Mouse (Mus musculus): ENCODE measurements around the gene Smad3. TPM values are rescaled to one million over a fixed set of nuclear protein-coding genes. Genes with fewer than 3 reads are reported as not detected.

The Smad3 gene
- polyA plus RNA-seq, 1 experiment from 2014 or later, result 5.4 TPM

DNA sequence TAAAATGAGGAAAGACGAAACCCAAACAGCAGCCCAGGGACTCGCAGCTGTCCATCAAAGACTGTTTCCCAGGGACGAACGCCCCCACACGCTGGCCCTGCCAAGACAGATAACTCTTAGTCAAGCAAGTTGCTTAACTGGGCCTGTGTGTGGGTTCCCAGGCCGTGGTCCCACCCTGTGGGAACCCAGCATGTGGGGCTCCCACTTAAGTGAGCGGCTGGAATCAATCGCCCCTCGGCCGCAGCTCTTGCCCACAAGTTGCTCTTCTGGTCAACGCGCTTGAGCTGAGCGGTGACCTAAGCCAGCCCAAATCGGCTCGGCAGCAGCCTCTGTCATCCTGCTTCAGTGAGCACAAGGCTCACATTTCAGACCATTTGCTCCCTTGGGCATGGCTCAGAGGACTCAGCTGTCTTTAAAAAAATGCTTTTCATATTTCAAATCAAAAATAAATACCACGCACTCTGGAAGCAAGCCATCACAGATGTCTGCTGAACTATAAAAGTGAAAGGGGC lies 55.2 kb downstream of the Smad3 start:
- H3K36me3 ChIP-seq (ENCODE audit: control insufficient read depth, insufficient read depth, low read length), result no peaks in the 10 kb centered on the region
- peaks cover 3% of the 10 kb centered on the region; the same call in 1 of the 2 replicates for H3K4me1 ChIP-seq (ENCODE audit: control insufficient read depth, insufficient read depth, low read length)
- no peak for ATAC-seq
- H3K9me3 ChIP-seq (replicated peaks; ENCODE audit: control insufficient read depth, low read length), result no peaks in the 10 kb centered on the region
- H3K9ac ChIP-seq (ENCODE audit: low read length), result no peak overlapping the region
- WGBS, result 82% methylated on average over 16 of the region's 16 CpGs
- no peak overlapping the region for H3K27ac ChIP-seq (ENCODE audit: low read depth, low read length)
- no peak for DNase-seq (ENCODE audit: low spot score)
- no peak overlapping the region for H3K4me3 ChIP-seq (ENCODE audit: low read depth, low read length)
- no peaks in the 10 kb centered on the region for H3K27me3 ChIP-seq (replicated peaks; ENCODE audit: control insufficient read depth, insufficient read depth, low read length)
- H3K4me2 ChIP-seq (ENCODE audit: low read length), result no peak overlapping the region

DNA sequence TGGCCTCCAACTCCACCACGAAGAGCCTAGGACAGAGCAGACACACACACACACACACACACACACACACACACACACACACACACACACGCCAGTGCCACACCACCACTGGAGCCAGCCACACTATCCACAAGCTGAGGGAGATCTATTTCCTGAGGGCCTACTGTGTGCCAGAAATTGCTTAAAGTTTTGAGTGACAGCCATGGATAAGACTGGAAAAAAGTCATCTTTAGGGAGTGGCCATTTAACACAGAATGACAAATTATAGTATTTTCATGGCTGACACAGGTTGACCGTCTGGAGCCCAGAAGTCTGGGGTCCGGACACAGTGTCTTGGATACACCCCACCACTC lies 55.9 kb downstream of the Smad3 start:
- 97% methylated on average over 4 of the region's 4 CpGs for WGBS
- Histone ChIP-seq H3K4me1 (ENCODE audit: control insufficient read depth, insufficient read depth, low read length) (peaks cover 5% of the 10 kb centered on the region; the same call in 1 of the 2 replicates), H3K9ac (ENCODE audit: low read length) (no peak overlapping the region), H3K27me3 (replicated peaks; ENCODE audit: control insufficient read depth, insufficient read depth, low read length) (no peaks in the 10 kb centered on the region), H3K36me3 (ENCODE audit: control insufficient read depth, insufficient read depth, low read length) (no peaks in the 10 kb centered on the region), H3K4me2 (ENCODE audit: low read length) (no peak overlapping the region), H3K9me3 (replicated peaks; ENCODE audit: control insufficient read depth, low read length) (no peaks in the 10 kb centered on the region), H3K27ac (ENCODE audit: low read depth, low read length) (no peak overlapping the region), H3K4me3 (ENCODE audit: low read depth, low read length) (no peak overlapping the region)
- DNase-seq (ENCODE audit: low spot score) (no peak), ATAC-seq (no peak)

DNA sequence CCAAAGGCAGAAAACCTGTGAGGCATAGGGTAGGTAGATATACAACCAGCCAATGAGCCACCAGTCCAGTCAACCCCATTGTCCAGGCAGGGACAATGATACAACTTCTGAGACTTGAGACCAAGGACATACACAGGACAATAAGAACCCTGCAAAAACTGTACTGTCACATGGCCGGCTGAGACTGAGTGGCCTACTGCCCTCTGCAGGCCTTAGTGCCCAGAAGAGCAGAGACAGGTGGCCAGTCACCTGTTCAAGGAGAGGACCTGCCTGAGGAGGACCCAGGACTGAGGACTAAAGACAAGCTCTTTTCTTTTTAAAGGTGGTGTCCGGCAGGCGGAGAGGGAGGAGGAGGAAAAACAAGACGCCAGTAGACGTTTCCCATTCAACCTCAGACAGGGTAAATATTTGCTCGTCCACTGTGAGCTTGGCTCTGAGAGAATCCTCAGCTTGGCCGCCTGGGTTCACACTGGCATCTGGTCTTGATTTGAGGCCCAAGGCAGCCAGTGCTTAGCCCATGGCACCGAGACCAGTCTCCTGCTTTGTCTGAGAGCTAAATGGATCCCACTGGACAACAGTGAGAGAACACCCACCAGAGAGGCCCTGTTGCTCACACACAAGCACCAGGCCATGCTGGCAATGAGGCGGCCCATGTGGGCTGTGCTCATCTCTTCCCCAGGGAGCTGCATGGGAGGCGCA lies 56.4 kb downstream of the Smad3 start:
- 84% methylated on average over 10 of the region's 10 CpGs for WGBS
- H3K4me1 ChIP-seq (ENCODE audit: control insufficient read depth, insufficient read depth, low read length), result peaks cover 4% of the 10 kb centered on the region; the same call in 1 of the 2 replicates

DNA sequence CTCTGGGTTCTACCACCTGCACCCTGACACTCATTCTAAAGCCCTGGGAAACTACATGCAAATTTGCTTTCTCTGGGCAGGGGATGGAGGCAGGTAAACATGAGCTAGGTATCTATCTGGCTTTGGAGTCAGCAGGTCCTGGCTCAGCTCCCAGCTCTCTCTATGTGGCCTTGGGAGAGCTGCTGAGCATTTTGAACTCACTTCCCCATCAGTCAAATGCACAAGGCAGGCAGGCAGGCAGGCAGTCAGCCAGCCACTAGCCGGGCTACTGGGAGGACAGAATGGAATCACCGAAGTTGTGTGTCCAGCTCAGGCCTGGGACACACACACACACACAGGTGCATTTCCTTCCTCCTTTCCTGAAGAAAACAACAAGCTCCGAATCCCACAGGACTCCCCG lies 58.6 kb downstream of the Smad3 start:
- WGBS, result 70% methylated on average over 4 of the region's 4 CpGs
- Histone ChIP-seq H3K27me3 (replicated peaks; ENCODE audit: control insufficient read depth, insufficient read depth, low read length) (no peaks in the 10 kb centered on the region), H3K9me3 (replicated peaks; ENCODE audit: control insufficient read depth, low read length) (no peaks in the 10 kb centered on the region), H3K4me3 (ENCODE audit: low read depth, low read length) (no peak overlapping the region), H3K4me1 (ENCODE audit: control insufficient read depth, insufficient read depth, low read length) (0 out of 2 replicates have a peak, but pooled peaks cover 3% of the 10 kb centered on the region), H3K9ac (ENCODE audit: low read length) (no peak overlapping the region), H3K36me3 (ENCODE audit: control insufficient read depth, insufficient read depth, low read length) (no peaks in the 10 kb centered on the region), H3K4me2 (ENCODE audit: low read length) (no peak overlapping the region), H3K27ac (ENCODE audit: low read depth, low read length) (no peak overlapping the region)
- DNase-seq (ENCODE audit: low spot score), result no peak
- ATAC-seq, result no peak

More for the DNA sequence above, 56.4 kb downstream of the Smad3 start:
- Histone ChIP-seq H3K9me3 (replicated peaks; ENCODE audit: control insufficient read depth, low read length) (no peaks in the 10 kb centered on the region), H3K4me3 (ENCODE audit: low read depth, low read length) (no peak overlapping the region), H3K36me3 (ENCODE audit: control insufficient read depth, insufficient read depth, low read length) (no peaks in the 10 kb centered on the region), H3K4me2 (ENCODE audit: low read length) (no peak overlapping the region), H3K27ac (ENCODE audit: low read depth, low read length) (no peak overlapping the region), H3K27me3 (replicated peaks; ENCODE audit: control insufficient read depth, insufficient read depth, low read length) (no peaks in the 10 kb centered on the region), H3K9ac (ENCODE audit: low read length) (no peak overlapping the region)
- ATAC-seq (no peak), DNase-seq (ENCODE audit: low spot score) (no peak)

DNA sequence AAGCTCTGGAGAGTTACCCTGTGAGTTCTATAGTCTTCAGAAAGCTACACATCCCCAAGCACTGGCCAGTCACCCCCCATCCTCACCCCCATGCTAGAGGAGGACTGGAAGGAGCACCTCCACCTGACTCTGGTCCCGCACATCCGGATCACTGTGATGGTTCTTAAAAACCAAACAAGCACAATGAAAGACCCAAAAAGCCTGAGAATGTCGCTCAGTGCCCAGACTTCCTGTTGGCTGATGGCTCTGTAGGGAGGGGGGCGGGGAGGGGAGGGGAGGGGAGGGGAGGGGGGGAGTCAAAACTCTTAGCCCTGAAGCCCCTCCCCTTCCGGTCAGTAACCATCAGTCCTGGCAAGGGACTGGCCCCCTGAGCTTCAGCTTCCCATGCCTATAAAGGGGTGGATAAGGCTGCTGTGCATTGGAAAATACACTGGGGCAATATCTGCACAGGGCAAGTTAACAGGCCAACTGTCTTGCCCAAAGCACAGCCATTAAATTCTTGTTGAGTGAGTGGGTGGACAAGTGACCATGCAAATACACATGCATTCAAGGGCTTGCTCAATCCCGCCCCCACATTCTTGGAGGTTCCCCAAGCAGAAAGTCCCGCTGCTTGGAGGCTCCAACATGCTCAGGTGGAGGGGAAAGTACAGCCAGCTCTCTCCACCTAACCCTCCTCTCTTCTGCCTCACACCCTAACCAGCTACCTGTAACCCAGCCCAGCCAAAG lies 59.3 kb downstream of the Smad3 start:
- Histone ChIP-seq H3K9me3 (replicated peaks; ENCODE audit: control insufficient read depth, low read length) (no peaks in the 10 kb centered on the region), H3K27me3 (replicated peaks; ENCODE audit: control insufficient read depth, insufficient read depth, low read length) (no peaks in the 10 kb centered on the region), H3K4me1 (ENCODE audit: control insufficient read depth, insufficient read depth, low read length) (0 out of 2 replicates have a peak, but pooled peaks cover 3% of the 10 kb centered on the region), H3K4me3 (ENCODE audit: low read depth, low read length) (no peak overlapping the region), H3K36me3 (ENCODE audit: control insufficient read depth, insufficient read depth, low read length) (no peaks in the 10 kb centered on the region), H3K27ac (ENCODE audit: low read depth, low read length) (no peak overlapping the region), H3K9ac (ENCODE audit: low read length) (no peak overlapping the region), H3K4me2 (ENCODE audit: low read length) (no peak overlapping the region)
- ATAC-seq (no peak), DNase-seq (ENCODE audit: low spot score) (no peak)
- 66% methylated on average over 7 of the region's 7 CpGs for WGBS

DNA sequence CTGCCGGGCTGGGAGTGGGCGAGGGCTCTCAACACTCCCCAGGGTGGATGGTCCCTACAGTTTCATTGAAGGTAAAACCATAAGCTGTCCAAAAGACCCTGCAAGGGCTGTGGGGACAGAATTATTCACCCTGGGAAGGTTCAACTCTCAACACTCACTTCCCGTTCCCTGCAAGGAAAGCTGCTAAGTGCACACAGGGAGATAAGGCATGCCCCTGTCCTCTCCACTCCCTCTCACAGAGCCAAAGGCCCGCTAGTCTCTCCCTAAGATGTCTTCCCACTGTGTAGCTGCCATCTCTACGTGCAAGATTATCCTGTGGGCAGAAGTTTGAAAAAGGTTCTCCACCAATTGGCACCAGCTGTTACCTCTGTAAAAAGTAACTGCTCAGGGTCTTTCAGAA lies 60.2 kb downstream of the Smad3 start:
- H3K9me3 ChIP-seq (replicated peaks; ENCODE audit: control insufficient read depth, low read length), result no peaks in the 10 kb centered on the region
- no peaks in the 10 kb centered on the region for H3K27me3 ChIP-seq (replicated peaks; ENCODE audit: control insufficient read depth, insufficient read depth, low read length)
- DNase-seq (ENCODE audit: low spot score) (no peak), ATAC-seq (no peak)
- H3K4me2 ChIP-seq (ENCODE audit: low read length), result no peak overlapping the region
- H3K4me1 ChIP-seq (ENCODE audit: control insufficient read depth, insufficient read depth, low read length), result 0 out of 2 replicates have a peak, but pooled peaks cover 3% of the 10 kb centered on the region
- no peak overlapping the region for H3K9ac ChIP-seq (ENCODE audit: low read length)
- no peak overlapping the region for H3K4me3 ChIP-seq (ENCODE audit: low read depth, low read length)
- H3K36me3 ChIP-seq (ENCODE audit: control insufficient read depth, insufficient read depth, low read length), result no peaks in the 10 kb centered on the region
- 48% methylated on average over 5 of the region's 5 CpGs for WGBS
- no peak overlapping the region for H3K27ac ChIP-seq (ENCODE audit: low read depth, low read length)

DNA sequence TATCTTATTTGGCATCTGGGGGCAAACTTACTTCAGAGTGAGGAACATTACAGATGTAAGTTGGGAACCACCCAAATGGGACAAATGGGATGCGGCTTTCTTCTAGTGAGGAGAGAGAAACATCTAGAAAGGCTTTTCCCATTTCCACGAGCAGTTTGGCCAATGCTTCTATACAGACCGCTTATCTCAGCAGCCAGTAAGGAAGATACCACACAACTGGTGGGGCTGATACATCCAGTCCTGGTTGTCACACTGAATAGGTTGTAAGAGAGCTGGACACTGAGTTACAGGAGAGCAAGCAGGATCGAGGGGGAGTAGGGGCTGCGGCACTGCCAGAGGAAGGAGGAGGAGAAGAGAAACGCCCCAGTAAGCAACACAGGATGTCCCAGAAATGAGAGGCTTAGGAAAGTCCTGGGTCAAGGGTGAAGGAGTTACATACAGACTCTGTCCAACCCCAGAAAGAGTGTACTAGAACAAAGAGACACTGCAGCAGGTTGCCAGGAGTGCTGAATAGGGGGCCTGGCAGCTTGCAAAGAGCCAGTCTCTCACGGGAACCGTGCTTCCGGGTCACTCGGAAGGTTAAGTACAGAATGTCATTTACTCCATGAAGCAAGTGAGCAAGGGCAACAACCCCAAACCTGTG lies 61.2 kb downstream of the Smad3 start:
- WGBS, result 34% methylated on average over 10 of the region's 10 CpGs
- no peak overlapping the region for H3K4me3 ChIP-seq (ENCODE audit: low read depth, low read length)
- DNase-seq (ENCODE audit: low spot score), result no peak
- H3K4me2 ChIP-seq (ENCODE audit: low read length), result no peak overlapping the region
- ATAC-seq, result no peak
- H3K9ac ChIP-seq (ENCODE audit: low read length), result no peak overlapping the region
- no peaks in the 10 kb centered on the region for H3K27me3 ChIP-seq (replicated peaks; ENCODE audit: control insufficient read depth, insufficient read depth, low read length)
- no peaks in the 10 kb centered on the region for H3K9me3 ChIP-seq (replicated peaks; ENCODE audit: control insufficient read depth, low read length)
- no peak overlapping the region for H3K27ac ChIP-seq (ENCODE audit: low read depth, low read length)
- no peaks in the 10 kb centered on the region for H3K36me3 ChIP-seq (ENCODE audit: control insufficient read depth, insufficient read depth, low read length)
- H3K4me1 ChIP-seq (ENCODE audit: control insufficient read depth, insufficient read depth, low read length), result 0 out of 2 replicates have a peak, but pooled peaks cover 3% of the 10 kb centered on the region

DNA sequence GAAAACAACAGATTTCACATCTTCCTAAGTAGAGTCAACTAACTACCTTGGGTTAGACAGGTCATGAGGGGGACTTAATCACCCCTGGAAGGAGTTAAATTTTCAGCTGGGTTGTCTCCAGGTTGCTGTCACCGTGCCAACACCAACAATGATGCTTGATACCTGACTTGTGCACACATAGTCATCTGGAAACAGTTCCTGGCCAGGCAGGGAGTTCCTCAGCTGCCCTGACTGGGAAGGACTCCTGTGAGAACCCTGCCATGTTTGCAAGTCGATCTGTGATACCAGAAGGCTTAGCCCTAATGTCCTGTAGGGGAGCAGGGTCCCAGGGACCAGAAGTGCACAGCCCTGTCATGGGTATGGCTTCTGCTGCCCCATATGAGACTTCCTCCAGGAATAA lies 65.8 kb downstream of the Smad3 start:
- 80% methylated on average over 2 of the region's 2 CpGs for WGBS
- no peak for ATAC-seq
- H3K36me3 ChIP-seq (ENCODE audit: control insufficient read depth, insufficient read depth, low read length), result no peaks in the 10 kb centered on the region
- H3K4me3 ChIP-seq (ENCODE audit: low read depth, low read length), result no peak overlapping the region
- H3K4me2 ChIP-seq (ENCODE audit: low read length), result no peak overlapping the region
- no peaks in the 10 kb centered on the region for H3K9me3 ChIP-seq (replicated peaks; ENCODE audit: control insufficient read depth, low read length)
- no peak overlapping the region for H3K27ac ChIP-seq (ENCODE audit: low read depth, low read length)
- no peaks in the 10 kb centered on the region for H3K27me3 ChIP-seq (replicated peaks; ENCODE audit: control insufficient read depth, insufficient read depth, low read length)
- no peak overlapping the region for H3K9ac ChIP-seq (ENCODE audit: low read length)
- DNase-seq (ENCODE audit: low spot score), result no peak
- H3K4me1 ChIP-seq (ENCODE audit: control insufficient read depth, insufficient read depth, low read length), result 0 out of 2 replicates have a peak, but pooled peaks cover under 1% of the 10 kb centered on the region

Measured in forebrain, embryonic 14.5 days (tissue).